Mouse (Mus musculus) erythroblast, embryonic 14.5 days (primary cell): ENCODE data around the gene Fam129b.

Source experiments
- GATA1 ChIP-seq: IDR thresholded peaks from 2 replicates; pipeline ENCODE4 v1.6.1; 2012; ENCODE audit warnings: low read length, inconsistent platforms, mixed read lengths
- TAL1 ChIP-seq: IDR thresholded peaks from 3 replicates; pipeline ENCODE4 v1.6.1; 2012; ENCODE audit warnings: low read length, inconsistent platforms, mixed read lengths

GRCm38 (mm10) chr2:32917526-32917925, 41.6 kb downstream of the Fam129b start:
- TF ChIP-seq GATA1 (no peak), TAL1 (no peak)
